Mouse (Mus musculus): ENCODE results near the gene Kdelr2. TPM values are rescaled to one million over a fixed set of nuclear protein-coding genes. Genes with fewer than 3 reads are reported as not detected.

The Kdelr2 gene
- 265 and 281 TPM in 2 replicates for polyA plus RNA-seq (2014; fragmentation: Nextera tagmentation; extraction: Ambion mirVana)

GRCm38 (mm10) chr5:143403221-143404147 lies at the start of gene Kdelr2:
Kdelr2 (plus strand) TSS chr5:143403838.
- H3K4me2 ChIP-seq (ENCODE audit: low read depth, severe bottlenecking): peak within 1 kb of the TSS; percentile 82
- peak within 1 kb of the TSS; percentile 52; the same call in 1 of the 2 replicates for H3K27ac ChIP-seq (replicated peaks; ENCODE audit: low read depth, low read length)
- WGBS: 1% methylated on average over 72 of the region's 72 CpGs
- peaks cover 3% of the 10 kb centered on the region; the same call in 1 of the 2 replicates for H3K36me3 ChIP-seq (ENCODE audit: control insufficient read depth, insufficient read depth, low read length)
- no peaks in the 10 kb centered on the region for H3K9me3 ChIP-seq (ENCODE audit: control insufficient read depth, low read length)
- H3K4me1 ChIP-seq (ENCODE audit: control insufficient read depth, insufficient read depth, low read length): peaks cover 5% of the 10 kb centered on the region; the same call in 1 of the 2 replicates
- H3K27me3 ChIP-seq (ENCODE audit: control insufficient read depth, insufficient read depth, low read length): no peaks in the 10 kb centered on the region
- H3K4me3 ChIP-seq (ENCODE audit: low read depth, low read length): peak within 1 kb of the TSS; percentile 98
- H3K9ac ChIP-seq (ENCODE audit: low read length): peak within 1 kb of the TSS; percentile 91
- ATAC-seq (ENCODE audit: insufficient number of reproducible peaks, low FRiP score, low TSS enrichment, low read depth) (peak; percentile 93), DNase-seq (ENCODE audit: low spot score) (peak; percentile 93)

GRCm38 (mm10) chr5:143356017-143356416 lies 47.6 kb upstream of the Kdelr2 start:
- H3K9ac ChIP-seq (ENCODE audit: low read length): no peak overlapping the region
- H3K4me3 ChIP-seq (ENCODE audit: low read depth, low read length): no peak overlapping the region
- H3K27me3 ChIP-seq (ENCODE audit: control insufficient read depth, insufficient read depth, low read length): peaks cover 17% of the 10 kb centered on the region
- H3K4me2 ChIP-seq (ENCODE audit: low read depth, severe bottlenecking): no peak overlapping the region
- peaks cover 5% of the 10 kb centered on the region for H3K4me1 ChIP-seq (ENCODE audit: control insufficient read depth, insufficient read depth, low read length)
- ATAC-seq (ENCODE audit: insufficient number of reproducible peaks, low FRiP score, low TSS enrichment, low read depth) (no peak), DNase-seq (ENCODE audit: low spot score) (no peak)
- no peak overlapping the region for H3K27ac ChIP-seq (replicated peaks; ENCODE audit: low read depth, low read length)
- 34% methylated on average over 5 of the region's 5 CpGs for WGBS
- no peaks in the 10 kb centered on the region for H3K9me3 ChIP-seq (ENCODE audit: control insufficient read depth, low read length)
- no peaks in the 10 kb centered on the region for H3K36me3 ChIP-seq (ENCODE audit: control insufficient read depth, insufficient read depth, low read length)

- Histone ChIP-seq H3K4me1 (ENCODE audit: control insufficient read depth, insufficient read depth, low read length) (peaks cover 5% of the 10 kb centered on the region), H3K36me3 (ENCODE audit: control insufficient read depth, insufficient read depth, low read length) (no peaks in the 10 kb centered on the region), H3K27me3 (ENCODE audit: control insufficient read depth, insufficient read depth, low read length) (peaks cover 17% of the 10 kb centered on the region), H3K9me3 (ENCODE audit: control insufficient read depth, low read length) (no peaks in the 10 kb centered on the region), H3K9ac (ENCODE audit: low read length) (no peak within 1 kb of the TSS; the same call in 1 of the 2 replicates), H3K4me2 (ENCODE audit: low read depth, severe bottlenecking) (peak within 1 kb of the TSS; percentile 48), H3K27ac (replicated peaks; ENCODE audit: low read depth, low read length) (no peak within 1 kb of the TSS), H3K4me3 (ENCODE audit: low read depth, low read length) (peak within 1 kb of the TSS; percentile 23; the same call in 1 of the 2 replicates)
- no peak for ATAC-seq (ENCODE audit: insufficient number of reproducible peaks, low FRiP score, low TSS enrichment, low read depth)
- WGBS: 12% methylated on average over 17 of the region's 17 CpGs
- peak; percentile 40 for DNase-seq (ENCODE audit: low spot score)
Measured at GRCm38 (mm10) chr5:143356686-143357388, 46.8 kb upstream of the Kdelr2 start, which contains the start of gene Grid2ip. Grid2ip (plus strand) TSS chr5:143357338.

- H3K27me3 ChIP-seq (ENCODE audit: control insufficient read depth, insufficient read depth, low read length): peaks cover 17% of the 10 kb centered on the region
- no peak overlapping the region for H3K27ac ChIP-seq (replicated peaks; ENCODE audit: low read depth, low read length)
- H3K4me2 ChIP-seq (ENCODE audit: low read depth, severe bottlenecking): peak overlapping the region; percentile 48
Measured at GRCm38 (mm10) chr5:143357564-143357963, 46.1 kb upstream of the Kdelr2 start.

GRCm38 (mm10) chr5:143359263-143359662 lies 44.4 kb upstream of the Kdelr2 start:
- 34% methylated on average over 7 of the region's 7 CpGs for WGBS
- no peak overlapping the region for H3K27ac ChIP-seq (replicated peaks; ENCODE audit: low read depth, low read length)
- no peak overlapping the region for H3K9ac ChIP-seq (ENCODE audit: low read length)
- ATAC-seq (ENCODE audit: insufficient number of reproducible peaks, low FRiP score, low TSS enrichment, low read depth) (no peak), DNase-seq (ENCODE audit: low spot score) (no peak)
- H3K9me3 ChIP-seq (ENCODE audit: control insufficient read depth, low read length): no peaks in the 10 kb centered on the region
- H3K36me3 ChIP-seq (ENCODE audit: control insufficient read depth, insufficient read depth, low read length): no peaks in the 10 kb centered on the region
- peaks cover 17% of the 10 kb centered on the region for H3K27me3 ChIP-seq (ENCODE audit: control insufficient read depth, insufficient read depth, low read length)
- no peak overlapping the region for H3K4me2 ChIP-seq (ENCODE audit: low read depth, severe bottlenecking)
- no peak overlapping the region for H3K4me3 ChIP-seq (ENCODE audit: low read depth, low read length)
- peaks cover 5% of the 10 kb centered on the region for H3K4me1 ChIP-seq (ENCODE audit: control insufficient read depth, insufficient read depth, low read length)

More at GRCm38 (mm10) chr5:143357564-143357963, 46.1 kb upstream of the Kdelr2 start:
- H3K4me1 ChIP-seq (ENCODE audit: control insufficient read depth, insufficient read depth, low read length): peaks cover 5% of the 10 kb centered on the region
- no peak overlapping the region; the same call in 1 of the 2 replicates for H3K9ac ChIP-seq (ENCODE audit: low read length)
- ATAC-seq (ENCODE audit: insufficient number of reproducible peaks, low FRiP score, low TSS enrichment, low read depth) (no peak), DNase-seq (ENCODE audit: low spot score) (no peak)
- H3K9me3 ChIP-seq (ENCODE audit: control insufficient read depth, low read length): no peaks in the 10 kb centered on the region
- H3K36me3 ChIP-seq (ENCODE audit: control insufficient read depth, insufficient read depth, low read length): no peaks in the 10 kb centered on the region
- H3K4me3 ChIP-seq (ENCODE audit: low read depth, low read length): peak overlapping the region; percentile 23; the same call in 1 of the 2 replicates
- WGBS: 3% methylated on average over 28 of the region's 28 CpGs

GRCm38 (mm10) chr5:143360000-143360399 lies 43.6 kb upstream of the Kdelr2 start:
- Histone ChIP-seq H3K9ac (ENCODE audit: low read length) (no peak overlapping the region), H3K4me1 (ENCODE audit: control insufficient read depth, insufficient read depth, low read length) (peaks cover 5% of the 10 kb centered on the region), H3K9me3 (ENCODE audit: control insufficient read depth, low read length) (no peaks in the 10 kb centered on the region), H3K4me2 (ENCODE audit: low read depth, severe bottlenecking) (no peak overlapping the region), H3K27ac (replicated peaks; ENCODE audit: low read depth, low read length) (no peak overlapping the region), H3K4me3 (ENCODE audit: low read depth, low read length) (no peak overlapping the region), H3K36me3 (ENCODE audit: control insufficient read depth, insufficient read depth, low read length) (no peaks in the 10 kb centered on the region), H3K27me3 (ENCODE audit: control insufficient read depth, insufficient read depth, low read length) (peaks cover 18% of the 10 kb centered on the region)
- peak; percentile 41 for DNase-seq (ENCODE audit: low spot score)
- ATAC-seq (ENCODE audit: insufficient number of reproducible peaks, low FRiP score, low TSS enrichment, low read depth): no peak
- WGBS: 57% methylated on average over 5 of the region's 5 CpGs

GRCm38 (mm10) chr5:143361428-143361827 lies 42.2 kb upstream of the Kdelr2 start:
- H3K27ac ChIP-seq (replicated peaks; ENCODE audit: low read depth, low read length): no peak overlapping the region
- H3K4me3 ChIP-seq (ENCODE audit: low read depth, low read length): no peak overlapping the region
- H3K27me3 ChIP-seq (ENCODE audit: control insufficient read depth, insufficient read depth, low read length): peaks cover 20% of the 10 kb centered on the region
- ATAC-seq (ENCODE audit: insufficient number of reproducible peaks, low FRiP score, low TSS enrichment, low read depth): no peak
- peaks cover 5% of the 10 kb centered on the region for H3K4me1 ChIP-seq (ENCODE audit: control insufficient read depth, insufficient read depth, low read length)
- 62% methylated on average over 7 of the region's 7 CpGs for WGBS
- DNase-seq (ENCODE audit: low spot score): no peak
- H3K4me2 ChIP-seq (ENCODE audit: low read depth, severe bottlenecking): no peak overlapping the region
- no peak overlapping the region for H3K9ac ChIP-seq (ENCODE audit: low read length)
- no peaks in the 10 kb centered on the region for H3K9me3 ChIP-seq (ENCODE audit: control insufficient read depth, low read length)
- H3K36me3 ChIP-seq (ENCODE audit: control insufficient read depth, insufficient read depth, low read length): no peaks in the 10 kb centered on the region
